Mouse (Mus musculus) inflammation-experienced regulatory T-cells, adult 6 months (primary cell): ENCODE results near the gene Nim1k. TPM values are rescaled to one million over a fixed set of nuclear protein-coding genes. Genes with fewer than 3 reads are reported as not detected.
"Not testable (repeated sequence)": the region's sequence is repeated elsewhere in the genome, so short reads cannot be mapped to it uniquely, and the experiment has no call there.

Experiments
- ATAC-seq: one replicate; pipeline ENCODE4 v1.8.0; 2017
- polyA plus RNA-seq, 3 experiments: library from polyadenylated mRNA; unstranded; fragments of 100-300 nt; shearing (Covaris generic); gene quantifications; one replicate each; pipeline ENCODE4 v1.2.1; 2017

The Nim1k gene
- polyA plus RNA-seq, 3 experiments from 2014 or later = 0.52 to 0.77 (median 0.68) TPM

- ATAC-seq = no peak
Observed at GRCm38 (mm10) chr13:119684416-119685177, 71.1 kb downstream of the Nim1k start.

- ATAC-seq = no peak
Observed at GRCm38 (mm10) chr13:119681161-119681560, 74.5 kb downstream of the Nim1k start.

GRCm38 (mm10) chr13:119679721-119680120 lies 76.0 kb downstream of the Nim1k start:
- no peak for ATAC-seq

GRCm38 (mm10) chr13:119678794-119679193 lies 76.9 kb downstream of the Nim1k start:
- no peak for ATAC-seq

GRCm38 (mm10) chr13:119661420-119661819 lies 94.3 kb downstream of the Nim1k start:
- not testable (repeated sequence) for ATAC-seq

Other genes with a start within 250 kb of the Nim1k start
- under 1 TPM in 1 of 3 experiments, not detected in 2; 0.20 TPM for gene Ccl28, start 132.1 kb downstream of the Nim1k start, polyA plus RNA-seq
- 10 to 100 TPM; 33.6 to 46.6 (median 44.9) TPM for gene Hmgcs1, start 65.5 kb downstream of the Nim1k start, polyA plus RNA-seq
- gene Zfp131, start 35.0 kb upstream of the Nim1k start, polyA plus RNA-seq = 10 to 100 TPM; 20.9 to 24.2 (median 21.7) TPM
- gene AF067063, start 74.3 kb upstream of the Nim1k start, polyA plus RNA-seq = not detected
- not detected for gene D13Ertd608e, start 80.1 kb upstream of the Nim1k start, polyA plus RNA-seq
- not detected for gene Tcstv1, start 138.9 kb upstream of the Nim1k start, polyA plus RNA-seq
- gene Gm21761, start 173.4 kb upstream of the Nim1k start, polyA plus RNA-seq = not detected
- gene B020031M17Rik, start 194.9 kb upstream of the Nim1k start, polyA plus RNA-seq = not detected